Mouse (Mus musculus): ENCODE measurements around the gene Ipo11. TPM values are rescaled to one million over a fixed set of nuclear protein-coding genes. Genes with fewer than 3 reads are reported as not detected.

The Ipo11 gene
- polyA plus RNA-seq (2012; ENCODE audit: insufficient read depth, insufficient read length, missing spikeins), result 17.1 and 19.2 TPM in 2 replicates

- H3K4me3 ChIP-seq (ENCODE audit: insufficient read depth, low read depth, low read length), result peak within 1 kb of the TSS; percentile 91
- no peaks in the 10 kb centered on the region; the same call in 1 of the 2 replicates for H3K4me1 ChIP-seq (ENCODE audit: control insufficient read depth, insufficient read depth, insufficient read length, low read length)
- no peak within 1 kb of the TSS for H3K27ac ChIP-seq (replicated peaks; ENCODE audit: low read depth, low read length)
Measured at GRCm38 (mm10) chr13:106936256-106937137, at the start of gene Ipo11. TSS of gene Ipo11 (minus strand) at chr13:106936958.

GRCm38 (mm10) chr13:106961496-106961895 is 24.7 kb upstream of the Ipo11 start:
- no peak overlapping the region for H3K27ac ChIP-seq (replicated peaks; ENCODE audit: low read depth, low read length)
- no peak overlapping the region for H3K4me3 ChIP-seq (ENCODE audit: insufficient read depth, low read depth, low read length)
- H3K4me1 ChIP-seq (ENCODE audit: control insufficient read depth, insufficient read depth, insufficient read length, low read length), result no peaks in the 10 kb centered on the region

- no peak overlapping the region for H3K4me3 ChIP-seq (ENCODE audit: insufficient read depth, low read depth, low read length)
- no peaks in the 10 kb centered on the region for H3K4me1 ChIP-seq (ENCODE audit: control insufficient read depth, insufficient read depth, insufficient read length, low read length)
- H3K27ac ChIP-seq (replicated peaks; ENCODE audit: low read depth, low read length), result no peak overlapping the region
Measured at GRCm38 (mm10) chr13:106960557-106960956, 23.8 kb upstream of the Ipo11 start.

GRCm38 (mm10) chr13:106958286-106958685 is 21.5 kb upstream of the Ipo11 start:
- H3K27ac ChIP-seq (replicated peaks; ENCODE audit: low read depth, low read length), result no peak overlapping the region
- no peaks in the 10 kb centered on the region for H3K4me1 ChIP-seq (ENCODE audit: control insufficient read depth, insufficient read depth, insufficient read length, low read length)
- H3K4me3 ChIP-seq (ENCODE audit: insufficient read depth, low read depth, low read length), result no peak overlapping the region

- Histone ChIP-seq H3K4me1 (ENCODE audit: control insufficient read depth, insufficient read depth, insufficient read length, low read length) (no peaks in the 10 kb centered on the region), H3K27ac (replicated peaks; ENCODE audit: low read depth, low read length) (no peak overlapping the region), H3K4me3 (ENCODE audit: insufficient read depth, low read depth, low read length) (no peak overlapping the region)
Measured at GRCm38 (mm10) chr13:106957554-106957953, 20.8 kb upstream of the Ipo11 start.

GRCm38 (mm10) chr13:106954880-106955279 is 18.1 kb upstream of the Ipo11 start:
- Histone ChIP-seq H3K4me3 (ENCODE audit: insufficient read depth, low read depth, low read length) (no peak overlapping the region), H3K27ac (replicated peaks; ENCODE audit: low read depth, low read length) (no peak overlapping the region), H3K4me1 (ENCODE audit: control insufficient read depth, insufficient read depth, insufficient read length, low read length) (no peaks in the 10 kb centered on the region)

GRCm38 (mm10) chr13:106947583-106947982 is 10.8 kb upstream of the Ipo11 start:
- Histone ChIP-seq H3K4me1 (ENCODE audit: control insufficient read depth, insufficient read depth, insufficient read length, low read length) (peaks cover 5% of the 10 kb centered on the region; the same call in 1 of the 2 replicates), H3K4me3 (ENCODE audit: insufficient read depth, low read depth, low read length) (peak overlapping the region; percentile 91), H3K27ac (replicated peaks; ENCODE audit: low read depth, low read length) (no peak overlapping the region)

- peaks cover 5% of the 10 kb centered on the region; the same call in 1 of the 2 replicates for H3K4me1 ChIP-seq (ENCODE audit: control insufficient read depth, insufficient read depth, insufficient read length, low read length)
- H3K27ac ChIP-seq (replicated peaks; ENCODE audit: low read depth, low read length), result peak within 1 kb of the TSS; percentile 63
- peak within 1 kb of the TSS; percentile 91 for H3K4me3 ChIP-seq (ENCODE audit: insufficient read depth, low read depth, low read length)
Measured at GRCm38 (mm10) chr13:106946594-106947540, 10.1 kb upstream of the Ipo11 start, which contains the start of gene Dimt1. TSS of gene Dimt1 (plus strand) at chr13:106947127.

GRCm38 (mm10) chr13:106945518-106945917 is 8.8 kb upstream of the Ipo11 start:
- H3K27ac ChIP-seq (replicated peaks; ENCODE audit: low read depth, low read length), result no peak overlapping the region
- H3K4me1 ChIP-seq (ENCODE audit: control insufficient read depth, insufficient read depth, insufficient read length, low read length), result peaks cover 5% of the 10 kb centered on the region; the same call in 1 of the 2 replicates
- H3K4me3 ChIP-seq (ENCODE audit: insufficient read depth, low read depth, low read length), result no peak overlapping the region

GRCm38 (mm10) chr13:106942721-106943120 is 6.0 kb upstream of the Ipo11 start:
- Histone ChIP-seq H3K27ac (replicated peaks; ENCODE audit: low read depth, low read length) (no peak overlapping the region), H3K4me1 (ENCODE audit: control insufficient read depth, insufficient read depth, insufficient read length, low read length) (peaks cover 2% of the 10 kb centered on the region; the same call in 1 of the 2 replicates), H3K4me3 (ENCODE audit: insufficient read depth, low read depth, low read length) (no peak overlapping the region)

GRCm38 (mm10) chr13:106941211-106941976 is 4.6 kb upstream of the Ipo11 start:
- Histone ChIP-seq H3K4me1 (ENCODE audit: control insufficient read depth, insufficient read depth, insufficient read length, low read length) (no peaks in the 10 kb centered on the region), H3K27ac (replicated peaks; ENCODE audit: low read depth, low read length) (no peak overlapping the region), H3K4me3 (ENCODE audit: insufficient read depth, low read depth, low read length) (peak overlapping the region; percentile 45)

- H3K4me3 ChIP-seq (ENCODE audit: insufficient read depth, low read depth, low read length), result peak overlapping the region; percentile 91
- H3K27ac ChIP-seq (replicated peaks; ENCODE audit: low read depth, low read length), result no peak overlapping the region
- H3K4me1 ChIP-seq (ENCODE audit: control insufficient read depth, insufficient read depth, insufficient read length, low read length), result no peaks in the 10 kb centered on the region; the same call in 1 of the 2 replicates
Measured at GRCm38 (mm10) chr13:106937138-106937472, 347 bp upstream of the Ipo11 start.

- no peaks in the 10 kb centered on the region; the same call in 1 of the 2 replicates for H3K4me1 ChIP-seq (ENCODE audit: control insufficient read depth, insufficient read depth, insufficient read length, low read length)
- H3K27ac ChIP-seq (replicated peaks; ENCODE audit: low read depth, low read length), result no peak overlapping the region
- H3K4me3 ChIP-seq (ENCODE audit: insufficient read depth, low read depth, low read length), result peak overlapping the region; percentile 91
Measured at GRCm38 (mm10) chr13:106935871-106936255, 895 bp downstream of the Ipo11 start.

GRCm38 (mm10) chr13:106929201-106929600 is 7.6 kb downstream of the Ipo11 start:
- Histone ChIP-seq H3K27ac (replicated peaks; ENCODE audit: low read depth, low read length) (no peak overlapping the region), H3K4me1 (ENCODE audit: control insufficient read depth, insufficient read depth, insufficient read length, low read length) (no peaks in the 10 kb centered on the region; the same call in 1 of the 2 replicates), H3K4me3 (ENCODE audit: insufficient read depth, low read depth, low read length) (no peak overlapping the region)

Data from brown adipose tissue, adult 24 weeks (tissue).